Mouse (Mus musculus) hindbrain, embryonic 14.5 days (tissue): ENCODE measurements around the gene Cd36. TPM values are rescaled to one million over a fixed set of nuclear protein-coding genes. Genes with fewer than 3 reads are reported as not detected.
A peak's percentile ranks its signal among the peaks of the same experiment; 100 is the strongest.

Experiments used
- ATAC-seq: fragments of 200-750 bp; cut with Nextera tagmentation; 2 replicates; pipeline ENCODE4 v1.8.0; 2017; ENCODE audit warnings: moderate number of reproducible peaks, mild to moderate bottlenecking, moderate TSS enrichment, moderate library complexity; ENCODE audit not compliant: low FRiP score
- DNase-seq: peaks from one replicate; pipeline ENCODE4 v3.0.0-alpha.2; 2015; ENCODE audit warnings: low spot score
- H3K27ac ChIP-seq: fragments of 300-500 bp; sonication (generic); 2 replicates; pipeline ENCODE4 v1.5.1; 2014; ENCODE audit warnings: mild to moderate bottlenecking, moderate library complexity
- H3K27me3 ChIP-seq: fragments of 300-500 bp; sonication (generic); 2 replicates; pipeline ENCODE4 v1.6.1; 2014; ENCODE audit warnings: mild to moderate bottlenecking, low read length, mixed read lengths; ENCODE audit not compliant: control insufficient read depth, insufficient read depth
- H3K36me3 ChIP-seq: fragments of 300-500 bp; sonication (generic); replicated peaks from 2 replicates; pipeline ENCODE4 v1.6.1; 2014; ENCODE audit not compliant: control insufficient read depth, insufficient read depth
- H3K4me1 ChIP-seq: fragments of 300-500 bp; sonication (generic); replicated peaks from 2 replicates; pipeline ENCODE4 v1.6.1; 2014; ENCODE audit warnings: antibody characterized with exemption, low read length, mixed read lengths; ENCODE audit not compliant: control insufficient read depth, insufficient read depth
- H3K4me2 ChIP-seq: fragments of 300-500 bp; sonication (generic); replicated peaks from 2 replicates; pipeline ENCODE4 v1.6.1; 2014; ENCODE audit warnings: mild to moderate bottlenecking, moderate library complexity
- H3K4me3 ChIP-seq: fragments of 300-500 bp; sonication (generic); replicated peaks from 2 replicates; pipeline ENCODE4 v1.5.1; 2014; ENCODE audit warnings: mild to moderate bottlenecking, low read length
- H3K9ac ChIP-seq: fragments of 300-500 bp; sonication (generic); 2 replicates; pipeline ENCODE4 v1.6.1; 2014
- H3K9me3 ChIP-seq: fragments of 300-500 bp; sonication (generic); 2 replicates; pipeline ENCODE4 v1.6.1; 2016; ENCODE audit warnings: low read length; ENCODE audit not compliant: control insufficient read depth
- WGBS: fragments of 180-500 bp; shearing (Covaris S2); extraction: QIAGEN DNeasy Blood & Tissue Kit; methylation state at CpG from one replicate; pipeline ENCODE4 v1.1.7; 2014; 5-methylcytosine and 5-hydroxymethylcytosine counted together
- polyA plus RNA-seq: library from polyadenylated mRNA; unstranded; fragments of >200 nt; fragmentation: Nextera tagmentation; extraction: Ambion mirVana; gene quantifications from 2 replicates; pipeline ENCODE4 v1.2.1, GENCODE M21; 2014

Gene Cd36
- polyA plus RNA-seq, 1 experiment from 2014 or later, result 7.2 TPM

- Histone ChIP-seq H3K4me2 (no peak overlapping the region), H3K9ac (no peak overlapping the region), H3K4me3 (no peak overlapping the region), H3K9me3 (no peaks in the 10 kb centered on the region), H3K4me1 (no peaks in the 10 kb centered on the region), H3K36me3 (no peaks in the 10 kb centered on the region), H3K27me3 (no peaks in the 10 kb centered on the region), H3K27ac (no peak overlapping the region)
- DNase-seq (no peak), ATAC-seq (no peak)
- WGBS, result 84% methylated on average over 3 of the region's 3 CpGs
Observed at GRCm38 (mm10) chr5:17876637-17877036, 12.0 kb downstream of the Cd36 start.

GRCm38 (mm10) chr5:17874335-17874734 lies 14.3 kb downstream of the Cd36 start:
- Histone ChIP-seq H3K9ac (no peak overlapping the region), H3K4me3 (no peak overlapping the region), H3K9me3 (no peaks in the 10 kb centered on the region), H3K36me3 (no peaks in the 10 kb centered on the region), H3K4me2 (no peak overlapping the region), H3K4me1 (no peaks in the 10 kb centered on the region), H3K27me3 (no peaks in the 10 kb centered on the region), H3K27ac (no peak overlapping the region)
- ATAC-seq (no peak), DNase-seq (no peak)
- 95% methylated on average over 2 of the region's 2 CpGs for WGBS

- H3K27me3 ChIP-seq, result no peaks in the 10 kb centered on the region
- H3K36me3 ChIP-seq, result no peaks in the 10 kb centered on the region
- DNase-seq (no peak), ATAC-seq (no peak)
- no peaks in the 10 kb centered on the region for H3K4me1 ChIP-seq
- no peak overlapping the region for H3K27ac ChIP-seq
- H3K9me3 ChIP-seq, result no peaks in the 10 kb centered on the region
- H3K4me3 ChIP-seq, result no peak overlapping the region
- no peak overlapping the region for H3K4me2 ChIP-seq
- no peak overlapping the region for H3K9ac ChIP-seq
Observed at GRCm38 (mm10) chr5:17865432-17865831, 23.2 kb downstream of the Cd36 start.

- no peak overlapping the region for H3K9ac ChIP-seq
- no peaks in the 10 kb centered on the region for H3K36me3 ChIP-seq
- no peaks in the 10 kb centered on the region for H3K4me1 ChIP-seq
- H3K4me3 ChIP-seq, result no peak overlapping the region
- H3K4me2 ChIP-seq, result no peak overlapping the region
- H3K9me3 ChIP-seq, result no peaks in the 10 kb centered on the region
- ATAC-seq (no peak), DNase-seq (no peak)
- no peak overlapping the region for H3K27ac ChIP-seq
- H3K27me3 ChIP-seq, result no peaks in the 10 kb centered on the region
- 88% methylated on average over 2 of the region's 2 CpGs for WGBS
Observed at GRCm38 (mm10) chr5:17863085-17863484, 25.5 kb downstream of the Cd36 start.

- Histone ChIP-seq H3K27me3 (no peaks in the 10 kb centered on the region), H3K4me1 (no peaks in the 10 kb centered on the region), H3K4me2 (no peak overlapping the region), H3K9me3 (no peaks in the 10 kb centered on the region), H3K27ac (no peak overlapping the region), H3K36me3 (no peaks in the 10 kb centered on the region), H3K9ac (no peak overlapping the region), H3K4me3 (no peak overlapping the region)
- ATAC-seq (0 out of 2 replicates have a peak, but pooled peaks have one; percentile 6), DNase-seq (no peak)
- 87% methylated on average over 3 of the region's 3 CpGs for WGBS
Observed at GRCm38 (mm10) chr5:17858399-17858798, 30.2 kb downstream of the Cd36 start.

- WGBS, result 87% methylated on average over 3 of the region's 3 CpGs
- DNase-seq, result no peak
- ATAC-seq, result no peak
Observed at GRCm38 (mm10) chr5:17857871-17858270, 30.7 kb downstream of the Cd36 start.

GRCm38 (mm10) chr5:17857262-17857661 lies 31.3 kb downstream of the Cd36 start:
- ATAC-seq, result no peak
- WGBS, result 89% methylated on average over 4 of the region's 4 CpGs

More at GRCm38 (mm10) chr5:17857871-17858270, 30.7 kb downstream of the Cd36 start:
- H3K36me3 ChIP-seq, result no peaks in the 10 kb centered on the region
- no peak overlapping the region for H3K9ac ChIP-seq
- H3K4me3 ChIP-seq, result no peak overlapping the region
- no peak overlapping the region for H3K27ac ChIP-seq
- no peak overlapping the region for H3K4me2 ChIP-seq
- no peaks in the 10 kb centered on the region for H3K27me3 ChIP-seq
- no peaks in the 10 kb centered on the region for H3K9me3 ChIP-seq
- no peaks in the 10 kb centered on the region for H3K4me1 ChIP-seq

GRCm38 (mm10) chr5:17854127-17854923 lies 34.3 kb downstream of the Cd36 start:
- Histone ChIP-seq H3K27me3 (no peaks in the 10 kb centered on the region), H3K36me3 (no peaks in the 10 kb centered on the region), H3K4me2 (no peak overlapping the region), H3K4me3 (no peak overlapping the region), H3K9me3 (no peaks in the 10 kb centered on the region), H3K27ac (no peak overlapping the region), H3K9ac (no peak overlapping the region), H3K4me1 (no peaks in the 10 kb centered on the region)
- no peak for ATAC-seq
- no peak for DNase-seq
- WGBS, result 88% methylated on average over 3 of the region's 3 CpGs

More at GRCm38 (mm10) chr5:17857262-17857661, 31.3 kb downstream of the Cd36 start:
- Histone ChIP-seq H3K4me3 (no peak overlapping the region), H3K4me1 (no peaks in the 10 kb centered on the region), H3K9me3 (no peaks in the 10 kb centered on the region), H3K36me3 (no peaks in the 10 kb centered on the region), H3K4me2 (no peak overlapping the region), H3K27ac (no peak overlapping the region), H3K27me3 (no peaks in the 10 kb centered on the region), H3K9ac (no peak overlapping the region)
- DNase-seq, result no peak

GRCm38 (mm10) chr5:17850582-17850981 lies 38.0 kb downstream of the Cd36 start:
- H3K27me3 ChIP-seq, result no peaks in the 10 kb centered on the region
- ATAC-seq, result no peak
- no peak overlapping the region for H3K27ac ChIP-seq
- no peaks in the 10 kb centered on the region for H3K4me1 ChIP-seq
- no peak overlapping the region for H3K4me2 ChIP-seq
- no peaks in the 10 kb centered on the region for H3K36me3 ChIP-seq
- no peak overlapping the region for H3K9ac ChIP-seq
- 90% methylated on average over 2 of the region's 2 CpGs for WGBS
- H3K9me3 ChIP-seq, result no peaks in the 10 kb centered on the region
- no peak overlapping the region for H3K4me3 ChIP-seq
- no peak for DNase-seq
